Comparison of ENCODE assay signal across 8 mouse cellular contexts in genomic region chrX:103694787-103695164, GRCm38 (mm10).
DNase-seq lines count a peak whose midpoint lies in the region; ATAC-seq lines count a peak whose summit lies in the region.

No protein-coding gene starts in this region.

- no peak for ATAC-seq in heart, embryonic 13.5 days (ENCODE audit: extremely low read depth, insufficient number of reproducible peaks, low FRiP score, low TSS enrichment)
- peak; percentile 54; the same call in 1 of the 2 replicates for ATAC-seq in hindbrain, embryonic 14.5 days (ENCODE audit: low FRiP score)
- peak; percentile 64; the same call in 1 of the 2 replicates for ATAC-seq in midbrain, embryonic 13.5 days
- ATAC-seq in erythroid progenitor cell, adult 5-6 weeks (replicated peaks; ENCODE audit: low FRiP score, poor library complexity, severe bottlenecking), result no peak

- 4% methylated on average over 17 of the region's 17 CpGs for WGBS in heart, embryonic 13.5 days
- 6% methylated on average over 13 of the region's 17 CpGs for WGBS in hindbrain, embryonic 14.5 days
- 13% methylated on average over 10 of the region's 17 CpGs for WGBS in midbrain, embryonic 13.5 days

- DNase-seq in heart, adult 11 months, result no peak
- DNase-seq in B cell, adult 2 months, result peak; percentile 2
- DNase-seq in cerebellum, postnatal 10 days, result peak; percentile 4 to 11
- no peak for DNase-seq in hindbrain, embryonic 14.5 days (ENCODE audit: low spot score)
- no peak for DNase-seq in layer of hippocampus, postnatal 14 days (ENCODE audit: low spot score in 2 of 2)

- H3K27ac ChIP-seq in heart, embryonic 13.5 days (replicated peaks), result peak overlapping the region; percentile 81
- H3K27ac ChIP-seq in hindbrain, embryonic 14.5 days, result peak overlapping the region; percentile 83
- H3K27ac ChIP-seq in midbrain, embryonic 13.5 days, result peak overlapping the region; percentile 80

- H3K9ac ChIP-seq in heart, embryonic 13.5 days, result peak overlapping the region; percentile 73
- H3K9ac ChIP-seq in hindbrain, embryonic 14.5 days, result peak overlapping the region; percentile 62
- peak overlapping the region; percentile 66 for H3K9ac ChIP-seq in midbrain, embryonic 13.5 days (replicated peaks)

- H3K4me3 ChIP-seq in heart, embryonic 13.5 days, result peak overlapping the region; percentile 52
- H3K4me3 ChIP-seq in hindbrain, embryonic 14.5 days (replicated peaks; ENCODE audit: low read length), result peak overlapping the region; percentile 40
- H3K4me3 ChIP-seq in midbrain, embryonic 13.5 days (replicated peaks), result peak overlapping the region; percentile 42

- peaks cover 9% of the 10 kb centered on the region for H3K4me1 ChIP-seq in heart, embryonic 13.5 days
- H3K4me1 ChIP-seq in hindbrain, embryonic 14.5 days (replicated peaks; ENCODE audit: control insufficient read depth, insufficient read depth, low read length), result peaks cover 9% of the 10 kb centered on the region
- peaks cover 11% of the 10 kb centered on the region for H3K4me1 ChIP-seq in midbrain, embryonic 13.5 days (replicated peaks)

- no peaks in the 10 kb centered on the region for H3K9me3 ChIP-seq in heart, embryonic 13.5 days
- H3K9me3 ChIP-seq in hindbrain, embryonic 14.5 days (ENCODE audit: control insufficient read depth, low read length), result no peaks in the 10 kb centered on the region
- H3K9me3 ChIP-seq in midbrain, embryonic 13.5 days, result no peaks in the 10 kb centered on the region

- peaks cover 95% of the 10 kb centered on the region for H3K27me3 ChIP-seq in heart, embryonic 13.5 days (replicated peaks)
- peaks cover 85% of the 10 kb centered on the region for H3K27me3 ChIP-seq in hindbrain, embryonic 14.5 days (ENCODE audit: control insufficient read depth, insufficient read depth, low read length)
- peaks cover 92% of the 10 kb centered on the region for H3K27me3 ChIP-seq in midbrain, embryonic 13.5 days

- peak overlapping the region; percentile 77 for H3K4me2 ChIP-seq in heart, embryonic 13.5 days
- peak overlapping the region; percentile 80 for H3K4me2 ChIP-seq in hindbrain, embryonic 14.5 days (replicated peaks)
- H3K4me2 ChIP-seq in midbrain, embryonic 13.5 days (replicated peaks), result peak overlapping the region; percentile 68

- no peaks in the 10 kb centered on the region for H3K36me3 ChIP-seq in heart, embryonic 13.5 days
- H3K36me3 ChIP-seq in hindbrain, embryonic 14.5 days (replicated peaks; ENCODE audit: control insufficient read depth, insufficient read depth), result no peaks in the 10 kb centered on the region
- H3K36me3 ChIP-seq in midbrain, embryonic 13.5 days, result no peaks in the 10 kb centered on the region

Comparison
In these comparisons a context has a peak if more than half of its experiments do, and no peak if none do; other contexts are left out.
1. ATAC-seq: peak in hindbrain, embryonic 14.5 days (single experiment) and midbrain, embryonic 13.5 days (single experiment); none in heart, embryonic 13.5 days (single experiment) and erythroid progenitor cell, adult 5-6 weeks (single experiment).
2. DNase-seq: peak in B cell, adult 2 months (2 of 2) and cerebellum, postnatal 10 days (2 of 2); none in heart, adult 11 months (single experiment), hindbrain, embryonic 14.5 days (single experiment) and layer of hippocampus, postnatal 14 days (0 of 2).
3. Peak in every context shown above with its lines, with median percentiles within 50 percentile points of each other: H3K27ac ChIP-seq, H3K4me2 ChIP-seq, H3K4me3 ChIP-seq and H3K9ac ChIP-seq.